Mouse (Mus musculus) kidney, postnatal 14 days (tissue): ENCODE data around the gene Hoxa7.
A peak's percentile ranks its signal among the peaks of the same experiment; 100 is the strongest.

Experiments
- DNase-seq: peaks from one replicate; pipeline ENCODE4 v3.0.0; 2022; ENCODE audit warnings: mixed read lengths

The Hoxa7 gene

GRCm38 (mm10) chr6:52221337-52221992, at the start of gene Hoxa7:
TSS of gene Hoxa7 (minus strand) at chr6:52221854.
- DNase-seq, result peak; percentile 97

GRCm38 (mm10) chr6:52270494-52271480, 49.1 kb upstream of the Hoxa7 start:
- peak; percentile 69 for DNase-seq

GRCm38 (mm10) chr6:52268756-52269155, 47.1 kb upstream of the Hoxa7 start:
- DNase-seq, result no peak

- DNase-seq, result no peak
These were observed 46.7 kb upstream of the Hoxa7 start for GRCm38 (mm10) chr6:52268341-52268740.

GRCm38 (mm10) chr6:52267691-52268090, 46.0 kb upstream of the Hoxa7 start:
- DNase-seq, result no peak

GRCm38 (mm10) chr6:52267221-52267620, 45.6 kb upstream of the Hoxa7 start:
- no peak for DNase-seq

GRCm38 (mm10) chr6:52266666-52266985, 45.0 kb upstream of the Hoxa7 start:
- no peak for DNase-seq

- DNase-seq, result no peak
These were observed 44.4 kb upstream of the Hoxa7 start for GRCm38 (mm10) chr6:52265913-52266665.

- DNase-seq, result no peak
These were observed 43.8 kb upstream of the Hoxa7 start for GRCm38 (mm10) chr6:52265306-52265912.

GRCm38 (mm10) chr6:52264106-52264790, 42.6 kb upstream of the Hoxa7 start:
- DNase-seq, result no peak

- DNase-seq, result no peak
These were observed 41.6 kb upstream of the Hoxa7 start for GRCm38 (mm10) chr6:52263321-52263585.

- no peak for DNase-seq
These were observed 41.0 kb upstream of the Hoxa7 start for GRCm38 (mm10) chr6:52262463-52263320.

GRCm38 (mm10) chr6:52261751-52262462, 40.3 kb upstream of the Hoxa7 start:
- DNase-seq, result no peak

GRCm38 (mm10) chr6:52260654-52261575, 39.3 kb upstream of the Hoxa7 start, which contains the start of gene Hoxa13:
TSS of gene Hoxa13 (minus strand) at chr6:52260880.
- peak; percentile 34 for DNase-seq

GRCm38 (mm10) chr6:52259811-52260261, 38.2 kb upstream of the Hoxa7 start:
- DNase-seq, result no peak

GRCm38 (mm10) chr6:52259081-52259790, 37.6 kb upstream of the Hoxa7 start:
- DNase-seq, result no peak

GRCm38 (mm10) chr6:52256956-52257355, 35.3 kb upstream of the Hoxa7 start:
- peak; percentile 86 for DNase-seq
